Mouse (Mus musculus) olfactory bulb, adult 2 months (tissue): ENCODE measurements around the gene Nmb.

Source experiments
- CTCF ChIP-seq: fragments of 200-500 bp; IDR thresholded peaks from 2 replicates; pipeline ENCODE4 v1.5.1; 2012; ENCODE audit warnings: low read depth, mild to moderate bottlenecking, low read length, moderate library complexity; ENCODE audit not compliant: insufficient read depth
- POLR2A ChIP-seq: fragments of 200-500 bp; IDR thresholded peaks from 2 replicates; pipeline ENCODE4 v1.6.1; 2012; ENCODE audit warnings: mild to moderate bottlenecking, low read depth, low read length, moderate library complexity; ENCODE audit not compliant: insufficient read depth

- TF ChIP-seq CTCF, result no peak
- TF ChIP-seq POLR2A, result no peak
These were observed 26.8 kb upstream of the Nmb start for GRCm38 (mm10) chr7:80931618-80932207.
